Mouse (Mus musculus): ENCODE data around the gene Eif4enif1.

Eif4enif1 gene

GRCm38 (mm10) chr11:3206783-3207182 lies 4.6 kb downstream of the Eif4enif1 start:
- POLR2A ChIA-PET: interaction anchor here in 3 of 4 experiments (0.5 to 2.5 kb wide), 10 partner anchors 11 to 1429 kb away, joined by 3 to 8 read pairs (median 3); no protein-coding TSS in a partner anchor

GRCm38 (mm10) chr11:3212526-3212925 lies 10.3 kb downstream of the Eif4enif1 start:
- POLR2A ChIA-PET: no interaction called here

More at GRCm38 (mm10) chr11:3206783-3207182, 4.6 kb downstream of the Eif4enif1 start:
- CTCF ChIA-PET: no interaction called here

GRCm38 (mm10) chr11:3223105-3223504 lies 20.9 kb downstream of the Eif4enif1 start:
- ChIA-PET CTCF (interaction anchor here in 2 of 4 experiments (0.5 to 0.7 kb wide), 2 partner anchors 34 to 91 kb away, joined by 3 to 4 read pairs; no protein-coding TSS in a partner anchor), POLR2A (interaction anchor here in 2 of 4 experiments (0.8 to 1.6 kb wide), 6 partner anchors 12 to 108 kb away, joined by 3 to 4 read pairs (median 3); partner anchors contain the start of genes Drg1 (in 1 of the 2) and Pik3ip1 (in 1 of the 2))

More at GRCm38 (mm10) chr11:3212526-3212925, 10.3 kb downstream of the Eif4enif1 start:
- CTCF ChIA-PET: no interaction called here

DNA sequence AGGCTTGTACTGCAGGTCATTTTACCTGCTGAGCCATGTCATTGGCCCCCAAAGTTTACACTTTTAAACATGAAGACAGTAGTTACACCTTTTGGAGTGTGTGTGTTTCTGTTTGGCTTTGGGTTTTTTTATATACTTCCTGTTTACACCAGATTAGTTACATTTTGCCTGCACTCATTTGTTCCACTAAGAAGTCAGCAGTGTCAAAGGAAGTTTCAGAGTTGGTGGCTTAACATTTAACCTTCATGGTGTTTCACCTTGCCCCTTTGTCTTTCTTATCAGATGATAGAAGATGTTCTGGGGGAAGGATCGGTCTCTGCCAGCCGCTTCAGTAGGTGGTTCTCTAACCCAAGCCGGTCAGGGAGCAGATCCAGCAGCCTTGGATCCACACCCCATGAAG lies 24.9 kb downstream of the Eif4enif1 start:
- CTCF ChIA-PET: interaction anchor here in 1 of 4 experiments (0.7 kb wide), 1 partner anchor 566 kb away, joined by 4 read pairs; no protein-coding TSS in a partner anchor

GRCm38 (mm10) chr11:3232248-3232647 lies 30.1 kb downstream of the Eif4enif1 start:
- CTCF ChIA-PET: no interaction called here
- POLR2A ChIA-PET: interaction anchor here in 3 of 4 experiments (0.5 to 2.5 kb wide), 13 partner anchors 10 to 264 kb away, joined by 3 to 18 read pairs (median 4); partner anchors contain the start of gene Drg1 (in 2 of the 3)

More for the DNA sequence above, 24.9 kb downstream of the Eif4enif1 start:
- POLR2A ChIA-PET: interaction anchor here in 2 of 4 experiments (0.6 to 1.5 kb wide), 4 partner anchors 8 to 62 kb away, joined by 3 to 5 read pairs (median 4); partner anchors contain the start of gene Drg1 (in 1 of the 2)

GRCm38 (mm10) chr11:3233704-3234103 lies 31.5 kb downstream of the Eif4enif1 start:
- ChIA-PET POLR2A (interaction anchor here in 2 of 4 experiments (0.6 to 2.5 kb wide), 13 partner anchors 8 to 137 kb away, joined by 3 to 29 read pairs (median 4); partner anchors contain the start of gene Drg1 (in 1 of the 2)), CTCF (interaction anchor here in 1 of 4 experiments (0.6 kb wide), 2 partner anchors 80 to 98 kb away, joined by 4 to 5 read pairs; no protein-coding TSS in a partner anchor)

- ChIA-PET CTCF (interaction anchor here in 1 of 4 experiments (2.0 kb wide), 1 partner anchor 79 kb away, joined by 6 read pairs; no protein-coding TSS in a partner anchor), POLR2A (interaction anchor here in 3 of 4 experiments (0.6 to 2.3 kb wide), 21 partner anchors 8 to 216 kb away, joined by 3 to 29 read pairs (median 4); partner anchors contain the start of gene Drg1 (in 2 of the 3))
These were observed 33.1 kb downstream of the Eif4enif1 start for GRCm38 (mm10) chr11:3235277-3235676.

GRCm38 (mm10) chr11:3242395-3242794 lies 40.2 kb downstream of the Eif4enif1 start:
- ChIA-PET CTCF (interaction anchor here in 1 of 4 experiments (0.6 kb wide), 1 partner anchor 364 kb away, joined by 3 read pairs; no protein-coding TSS in a partner anchor), POLR2A (interaction anchor here in 2 of 4 experiments (0.6 to 5.5 kb wide), 12 partner anchors 8 to 275 kb away, joined by 3 to 37 read pairs (median 6); partner anchors contain the start of gene Drg1 (in 2 of the 2))

- CTCF ChIA-PET: no interaction called here
- POLR2A ChIA-PET: interaction anchor here in 3 of 4 experiments (0.6 to 5.8 kb wide), 11 partner anchors 9 to 73 kb away, joined by 3 to 37 read pairs (median 8); partner anchors contain the start of gene Drg1 (in 1 of the 3)
These were observed 41.6 kb downstream of the Eif4enif1 start for GRCm38 (mm10) chr11:3243771-3244170.

DNA sequence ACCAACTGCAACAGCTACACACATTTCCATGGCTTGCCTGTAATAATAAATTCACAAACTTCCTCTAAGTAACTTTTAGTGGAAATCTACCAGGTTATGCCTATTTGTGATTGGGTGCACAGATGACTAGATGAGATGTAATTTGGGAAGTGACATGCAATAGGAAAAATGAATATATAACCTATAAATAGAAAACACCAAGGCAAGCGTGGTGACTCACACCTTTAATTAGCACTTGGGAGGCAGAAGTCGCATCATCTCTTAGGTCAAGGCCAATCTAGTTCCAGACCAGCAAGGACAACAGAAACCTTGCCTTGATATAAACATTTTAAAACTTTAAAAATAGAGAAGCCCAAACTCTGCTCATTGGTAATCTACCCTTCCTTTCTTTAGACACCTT lies 45.2 kb downstream of the Eif4enif1 start:
- POLR2A ChIA-PET: interaction anchor here in 2 of 4 experiments (0.6 to 5.8 kb wide), 23 partner anchors 7 to 145 kb away, joined by 3 to 37 read pairs (median 5); partner anchors contain the start of genes Drg1 (in 2 of the 2), Eif4enif1 (in 1 of the 2) and Patz1 (in 1 of the 2)
- CTCF ChIA-PET: no interaction called here

DNA sequence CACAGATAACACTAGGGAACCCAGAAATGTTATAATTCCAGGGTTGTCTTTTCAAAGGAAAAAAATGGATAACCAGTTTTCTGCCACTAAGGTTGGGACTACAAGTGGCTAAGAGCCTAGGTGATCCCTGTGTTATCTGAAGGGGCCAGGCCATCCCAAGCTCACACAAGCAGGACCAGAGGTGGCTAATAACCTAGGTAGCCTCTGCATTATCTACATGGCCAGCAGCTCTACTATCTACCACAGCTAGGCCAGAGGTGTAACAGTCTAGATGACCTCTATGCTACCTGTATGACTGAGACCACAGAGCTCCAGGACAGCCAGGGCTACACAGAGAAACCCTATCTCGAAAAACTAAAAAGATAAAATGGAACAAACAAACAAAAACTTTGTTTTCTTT lies 57.3 kb downstream of the Eif4enif1 start:
- CTCF ChIA-PET: interaction anchor here in 3 of 4 experiments (0.5 to 1.5 kb wide), 3 partner anchors 32 to 438 kb away, joined by 3 to 16 read pairs (median 8); no protein-coding TSS in a partner anchor
- POLR2A ChIA-PET: interaction anchor here in 3 of 4 experiments (0.8 to 15.5 kb wide), 11 partner anchors 10 to 131 kb away, joined by 3 to 556 read pairs (median 4); partner anchors contain the start of gene Patz1 (in 1 of the 3)

- POLR2A ChIA-PET: interaction anchor here (0.6 to 15.5 kb wide), 112 partner anchors 8 to 698 kb away, joined by 3 to 556 read pairs (median 6); partner anchors contain the start of genes Patz1 (in 4 of the 4), Morc2a (in 3 of the 4), Rnf185 (in 3 of the 4) and Sfi1 (in 3 of the 4)
- CTCF ChIA-PET: interaction anchor here in 3 of 4 experiments (1.0 to 1.7 kb wide), 9 partner anchors 24 to 211 kb away, joined by 3 to 12 read pairs (median 5); partner anchors contain the start of gene Patz1 (in 1 of the 3)
These were observed 63.3 kb downstream of the Eif4enif1 start for GRCm38 (mm10) chr11:3265291-3266078.

GRCm38 (mm10) chr11:3266079-3266685 lies 64.0 kb downstream of the Eif4enif1 start, which contains the start of gene Drg1:
Gene Drg1 (minus strand): TSS chr11:3266415.
- CTCF ChIA-PET: interaction anchor here (0.6 to 1.7 kb wide), 14 partner anchors 21 to 1681 kb away, joined by 3 to 12 read pairs (median 4); partner anchors contain the start of gene Patz1 (in 1 of the 4)

DNA sequence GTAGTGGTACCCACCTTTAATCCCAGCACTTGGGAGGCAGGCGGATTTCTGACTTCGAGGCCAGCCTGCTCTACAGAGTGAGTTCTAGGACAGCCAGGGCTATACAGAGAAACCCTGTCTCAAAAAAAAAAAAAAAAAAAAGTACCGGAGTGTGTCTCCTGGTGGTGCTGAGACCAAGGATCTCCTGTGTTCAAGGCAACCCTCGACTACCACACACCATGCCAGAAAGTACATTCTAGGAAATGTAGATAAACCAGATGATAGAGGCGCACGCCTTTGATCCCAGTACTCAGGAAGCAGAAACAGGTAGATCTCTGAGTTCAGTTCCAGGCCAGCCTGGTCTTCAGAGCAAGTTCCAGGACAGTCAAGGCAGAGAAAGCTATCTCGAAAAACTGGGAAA lies 64.9 kb downstream of the Eif4enif1 start:
- CTCF ChIA-PET: interaction anchor here (0.6 to 1.7 kb wide), 7 partner anchors 23 to 149 kb away, joined by 3 to 10 read pairs (median 3); no protein-coding TSS in a partner anchor
- POLR2A ChIA-PET: interaction anchor here (0.7 to 15.5 kb wide), 65 partner anchors 10 to 1708 kb away, joined by 3 to 556 read pairs (median 9); partner anchors contain the start of genes Patz1 (in 4 of the 4), Rnf185 (in 3 of the 4), Morc2a (in 2 of the 4) and Eif4enif1 (in 1 of the 4)

More at GRCm38 (mm10) chr11:3266079-3266685, 64.0 kb downstream of the Eif4enif1 start, which contains the start of gene Drg1:
- POLR2A ChIA-PET: interaction anchor here (0.6 to 15.5 kb wide), 138 partner anchors 9 to 697 kb away, joined by 3 to 556 read pairs (median 6); partner anchors contain the start of genes Patz1 (in 4 of the 4), Morc2a (in 3 of the 4), Rnf185 (in 3 of the 4) and Sfi1 (in 3 of the 4)

- CTCF ChIA-PET: interaction anchor here in 2 of 4 experiments (0.8 to 1.5 kb wide), 3 partner anchors 20 to 76 kb away, joined by 3 read pairs; partner anchors contain the start of genes Patz1 (in 1 of the 2) and Sfi1 (in 1 of the 2)
These were observed 67.0 kb downstream of the Eif4enif1 start for GRCm38 (mm10) chr11:3269241-3269640.

DNA sequence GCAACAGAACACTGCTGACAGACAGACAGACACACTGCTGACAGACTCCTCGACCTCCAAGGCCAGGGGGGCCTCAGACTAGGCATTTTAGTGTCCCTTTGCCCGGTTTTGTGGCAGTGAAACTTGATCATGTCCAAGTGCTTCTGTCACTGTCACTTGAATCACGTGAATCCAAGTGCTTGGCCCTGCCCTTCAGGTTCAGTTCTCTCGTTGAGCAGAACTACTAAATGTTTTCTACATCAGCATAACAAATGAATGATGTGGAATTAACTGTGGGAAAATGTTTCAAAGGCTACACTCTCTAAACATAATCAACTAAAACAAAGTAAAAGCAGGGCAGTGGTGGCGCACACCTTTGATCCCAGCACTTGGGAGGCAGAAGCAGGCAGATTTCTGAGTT lies 76.2 kb downstream of the Eif4enif1 start:
- CTCF ChIA-PET: interaction anchor here in 1 of 4 experiments (1.4 kb wide), 1 partner anchor 12 kb away, joined by 5 read pairs; no protein-coding TSS in a partner anchor
- POLR2A ChIA-PET: interaction anchor here in 3 of 4 experiments (1.0 to 26.0 kb wide), 9 partner anchors 9 to 15 kb away, joined by 3 to 556 read pairs (median 6); partner anchors contain the start of genes Drg1 (in 3 of the 3) and Patz1 (in 2 of the 3)

More at GRCm38 (mm10) chr11:3269241-3269640, 67.0 kb downstream of the Eif4enif1 start:
- POLR2A ChIA-PET: interaction anchor here (0.6 to 15.5 kb wide), 22 partner anchors 9 to 379 kb away, joined by 3 to 556 read pairs (median 4); partner anchors contain the start of genes Patz1 (in 3 of the 4), Eif4enif1 (in 1 of the 4) and Sfi1 (in 1 of the 4)
